Mouse (Mus musculus) small intestine, adult 2 months (tissue): Measurements from ENCODE around the gene Uhrf1bp1.

Experiments used
- CTCF ChIP-seq: fragments of 200-500 bp; IDR thresholded peaks from 2 replicates; pipeline ENCODE4 v1.5.1; 2012; ENCODE audit warnings: low read depth, mild to moderate bottlenecking, control low read depth, inconsistent platforms, low read length, moderate library complexity, mixed read lengths; ENCODE audit not compliant: insufficient replicate concordance, insufficient read length; ENCODE audit errors: extremely low read depth
- POLR2A ChIP-seq: fragments of 200-500 bp; IDR thresholded peaks from 2 replicates; pipeline ENCODE4 v1.6.1; 2012; ENCODE audit warnings: low read depth, mild to moderate bottlenecking, control low read depth, inconsistent platforms, low read length, moderate library complexity

GRCm38 (mm10) chr17:27851076-27851475 is 5.2 kb upstream of the Uhrf1bp1 start:
- TF ChIP-seq CTCF, result no peak
- no peak for TF ChIP-seq POLR2A
